Comparison of ENCODE assay signal across 14 mouse cellular contexts in genomic region chr10:37617708-37618300, GRCm38 (mm10).
DNase-seq lines count a peak whose midpoint lies in the region; ATAC-seq and TF ChIP-seq lines count a peak whose summit lies in the region.
"Had no signal": no experiment of that assay in that cellular context is flagged by ENCODE, and none has a peak within 500 bp of the region (broad histone marks: within the 10 kb centered on the region; RNA-seq: fewer than 3 reads in every experiment).

No protein-coding gene starts in this region.

- intact Hi-C loops in heart, adult 2 months (cut with DNase I): no loop called here
- intact Hi-C loops in heart, postnatal 25 days (cut with DNase I): no loop called here

- no peaks in the 10 kb centered on the region for H3K27me3 ChIP-seq in forebrain, embryonic 11.5 days (ENCODE audit: control insufficient read depth, insufficient read depth, low read length)
- no peaks in the 10 kb centered on the region for H3K27me3 ChIP-seq in forebrain, embryonic 16.5 days (replicated peaks; ENCODE audit: control insufficient read depth, insufficient read depth, low read length)
- no peaks in the 10 kb centered on the region for H3K27me3 ChIP-seq in heart, adult 2 months (ENCODE audit: control insufficient read depth, insufficient read depth, low read length)
- H3K27me3 ChIP-seq: embryonic facial prominence, embryonic 13.5 days; hindbrain, embryonic 13.5 days; liver, embryonic 13.5 days had no signal

- TF ChIP-seq POLR2A in heart, adult 2 months (IDR thresholded peaks at IDR 0.05; ENCODE audit: insufficient read depth, low read depth, low read length): no peak

- no peak overlapping the region for H3K9ac ChIP-seq in forebrain, embryonic 11.5 days (ENCODE audit: low read length)
- H3K9ac ChIP-seq in forebrain, embryonic 16.5 days (replicated peaks; ENCODE audit: low read depth, low read length): no peak overlapping the region
- H3K9ac ChIP-seq in heart, adult 2 months (ENCODE audit: low read depth, low read length): no peak overlapping the region; the same call in 1 of the 2 replicates
- H3K9ac ChIP-seq: embryonic facial prominence, embryonic 13.5 days; hindbrain, embryonic 13.5 days; liver, embryonic 13.5 days had no signal

- no peak overlapping the region for H3K4me3 ChIP-seq in forebrain, embryonic 11.5 days (ENCODE audit: low read depth, low read length)
- H3K4me3 ChIP-seq in forebrain, embryonic 16.5 days (replicated peaks; ENCODE audit: low read length): no peak overlapping the region
- H3K4me3 ChIP-seq in heart, adult 2 months: no peak overlapping the region
- H3K4me3 ChIP-seq: embryonic facial prominence, embryonic 13.5 days; hindbrain, embryonic 13.5 days; liver, embryonic 13.5 days had no signal

- H3K79me2 ChIP-seq in heart, adult 2 months (replicated peaks; ENCODE audit: control insufficient read depth, insufficient read depth, low read length): no peaks in the 10 kb centered on the region

- 0 out of 2 replicates have a peak, but pooled peaks have one; percentile 56 for TF ChIP-seq EP300 in heart, adult 2 months (IDR thresholded peaks at IDR 0.05; ENCODE audit: insufficient read depth, low read depth, low read length)

- H3K27ac ChIP-seq in forebrain, embryonic 11.5 days (ENCODE audit: low read depth, low read length): no peak overlapping the region
- no peak overlapping the region for H3K27ac ChIP-seq in forebrain, embryonic 16.5 days (ENCODE audit: low read length)
- no peak overlapping the region for H3K27ac ChIP-seq in heart, adult 2 months
- H3K27ac ChIP-seq: embryonic facial prominence, embryonic 13.5 days; hindbrain, embryonic 13.5 days; liver, embryonic 13.5 days had no signal

- no peaks in the 10 kb centered on the region for H3K36me3 ChIP-seq in forebrain, embryonic 11.5 days (ENCODE audit: control insufficient read depth, insufficient read depth, low read length)
- no peaks in the 10 kb centered on the region for H3K36me3 ChIP-seq in forebrain, embryonic 16.5 days (ENCODE audit: control insufficient read depth, insufficient read depth)
- H3K36me3 ChIP-seq in heart, adult 2 months (ENCODE audit: control insufficient read depth, insufficient read depth, low read length): no peaks in the 10 kb centered on the region
- H3K36me3 ChIP-seq: embryonic facial prominence, embryonic 13.5 days; hindbrain, embryonic 13.5 days; liver, embryonic 13.5 days had no signal

- H3K4me2 ChIP-seq in forebrain, embryonic 11.5 days (ENCODE audit: low read depth, low read length, severe bottlenecking): no peak overlapping the region
- no peak overlapping the region for H3K4me2 ChIP-seq in forebrain, embryonic 16.5 days (ENCODE audit: low read length)
- H3K4me2 ChIP-seq: embryonic facial prominence, embryonic 13.5 days; hindbrain, embryonic 13.5 days; liver, embryonic 13.5 days had no signal

- 67% methylated on average over 7 of the region's 7 CpGs for WGBS in forebrain, embryonic 11.5 days
- 33% methylated on average over 7 of the region's 7 CpGs for WGBS in forebrain, embryonic 16.5 days
- WGBS in heart, adult 2 months: 55% methylated on average over 7 of the region's 7 CpGs

- no peak for DNase-seq in forebrain, embryonic 11.5 days (ENCODE audit: low spot score)
- DNase-seq in heart, adult 2 months: peak; percentile 53 to 77
- peak; percentile 6 for DNase-seq in heart, postnatal 25 days (ENCODE audit: low spot score)
- peak; percentile 83 for DNase-seq in lung, postnatal 36 days
- DNase-seq in embryo, embryonic 10.5 days (ENCODE audit: low spot score): no peak
- DNase-seq in Muller cell, postnatal 12 days (ENCODE audit: inconsistent ontology term): no peak
- DNase-seq: layer of hippocampus, postnatal 36 days; liver, embryonic 13.5 days; midbrain, embryonic 14.5 days; right cerebral cortex, postnatal 4 days had no signal

- TF ChIP-seq CTCF in heart, adult 2 months (IDR thresholded peaks at IDR 0.05): no peak

- H3K9me3 ChIP-seq in forebrain, embryonic 11.5 days (ENCODE audit: control insufficient read depth, low read length): no peaks in the 10 kb centered on the region
- H3K9me3 ChIP-seq in forebrain, embryonic 16.5 days (ENCODE audit: control insufficient read depth, low read length): no peaks in the 10 kb centered on the region
- H3K9me3 ChIP-seq: embryonic facial prominence, embryonic 13.5 days; hindbrain, embryonic 13.5 days; liver, embryonic 13.5 days had no signal

- peak; percentile 55; the same call in 1 of the 2 replicates for ATAC-seq in forebrain, embryonic 11.5 days (replicated peaks; ENCODE audit: low FRiP score)
- ATAC-seq in forebrain, embryonic 16.5 days: no peak
- no peak for ATAC-seq in megakaryocyte, adult 5-6 weeks (ENCODE audit: poor library complexity, severe bottlenecking)

- peaks cover 2% of the 10 kb centered on the region; the same call in 1 of the 2 replicates for H3K4me1 ChIP-seq in forebrain, embryonic 11.5 days (replicated peaks; ENCODE audit: control insufficient read depth, insufficient read depth, low read length)
- H3K4me1 ChIP-seq in forebrain, embryonic 16.5 days (replicated peaks; ENCODE audit: control insufficient read depth, insufficient read depth, low read length): no peaks in the 10 kb centered on the region
- peaks cover 2% of the 10 kb centered on the region for H3K4me1 ChIP-seq in heart, adult 2 months (ENCODE audit: control insufficient read depth, insufficient read depth, low read length)
- H3K4me1 ChIP-seq: liver, embryonic 13.5 days had no signal

Comparison
In these comparisons a context has a peak if more than half of its experiments do, and no peak if none do; other contexts are left out.
1. DNase-seq: peak in heart, adult 2 months (2 of 2), heart, postnatal 25 days (single experiment) and lung, postnatal 36 days (single experiment); none in forebrain, embryonic 11.5 days (single experiment), embryo, embryonic 10.5 days (single experiment) and Muller cell, postnatal 12 days (single experiment).